17 mouse cellular contexts compared by ENCODE assay signal in genomic region chr7:100876293-100876692, GRCm38 (mm10). TPM values are rescaled to one million over a fixed set of nuclear protein-coding genes. Genes with fewer than 3 reads are reported as not detected.
DNase-seq lines count a peak whose midpoint lies in the region; ATAC-seq and TF ChIP-seq lines count a peak whose summit lies in the region.
"Had no signal": no experiment of that assay in that cellular context is flagged by ENCODE, and none has a peak within 500 bp of the region (broad histone marks: within the 10 kb centered on the region; RNA-seq: fewer than 3 reads in every experiment).

No protein-coding gene starts in this region.

- no peak overlapping the region for H3K9ac ChIP-seq in forebrain, embryonic 14.5 days (ENCODE audit: low read length)
- H3K9ac ChIP-seq in heart, postnatal 0 days (replicated peaks; ENCODE audit: low read depth, low read length), result no peak overlapping the region
- H3K9ac ChIP-seq in lung, postnatal 0 days (replicated peaks; ENCODE audit: low read depth), result no peak overlapping the region
- no peak overlapping the region for H3K9ac ChIP-seq in stomach, embryonic 15.5 days
- H3K9ac ChIP-seq: embryonic facial prominence, embryonic 15.5 days; forebrain, postnatal 0 days; liver, embryonic 15.5 days; midbrain, embryonic 13.5 days had no signal

- H3K27me3 ChIP-seq in forebrain, embryonic 10.5 days (ENCODE audit: poor library complexity, severe bottlenecking), result no peaks in the 10 kb centered on the region
- H3K27me3 ChIP-seq in forebrain, embryonic 14.5 days (replicated peaks; ENCODE audit: control insufficient read depth, insufficient read depth, low read length), result no peaks in the 10 kb centered on the region
- no peaks in the 10 kb centered on the region for H3K27me3 ChIP-seq in heart, postnatal 0 days (ENCODE audit: control insufficient read depth, insufficient read depth, low read length)
- no peaks in the 10 kb centered on the region for H3K27me3 ChIP-seq in lung, postnatal 0 days (replicated peaks; ENCODE audit: insufficient read depth, low read length)
- no peaks in the 10 kb centered on the region for H3K27me3 ChIP-seq in stomach, embryonic 15.5 days (replicated peaks)
- H3K27me3 ChIP-seq: embryonic facial prominence, embryonic 15.5 days; liver, embryonic 15.5 days; midbrain, embryonic 13.5 days had no signal

- peaks cover 9% of the 10 kb centered on the region for H3K4me1 ChIP-seq in forebrain, embryonic 10.5 days
- no peaks in the 10 kb centered on the region for H3K4me1 ChIP-seq in forebrain, embryonic 14.5 days (ENCODE audit: control insufficient read depth, insufficient read depth, low read length)
- peaks cover 5% of the 10 kb centered on the region; the same call in 1 of the 2 replicates for H3K4me1 ChIP-seq in heart, postnatal 0 days (ENCODE audit: control insufficient read depth, insufficient read depth)
- H3K4me1 ChIP-seq in lung, postnatal 0 days (ENCODE audit: insufficient read depth, low read depth, low read length), result no peaks in the 10 kb centered on the region
- H3K4me1 ChIP-seq in stomach, embryonic 15.5 days, result 0 out of 2 replicates have a peak, but pooled peaks cover 3% of the 10 kb centered on the region

- no peak for TF ChIP-seq CTCF in heart, postnatal 0 days (IDR thresholded peaks at IDR 0.05; ENCODE audit: low read depth)
- no peak for TF ChIP-seq CTCF in lung, postnatal 0 days (IDR thresholded peaks at IDR 0.05)

- 95% methylated on average over 13 of the region's 13 CpGs for WGBS in forebrain, embryonic 10.5 days
- 89% methylated on average over 13 of the region's 13 CpGs for WGBS in forebrain, embryonic 14.5 days
- 65% methylated on average over 13 of the region's 13 CpGs for WGBS in heart, postnatal 0 days
- WGBS in lung, postnatal 0 days, result 65% methylated on average over 13 of the region's 13 CpGs
- WGBS in stomach, embryonic 15.5 days, result 86% methylated on average over 13 of the region's 13 CpGs

- peak overlapping the region; percentile 13; the same call in 1 of the 2 replicates for H3K27ac ChIP-seq in forebrain, embryonic 10.5 days
- no peak overlapping the region for H3K27ac ChIP-seq in forebrain, embryonic 14.5 days (ENCODE audit: low read depth, low read length)
- H3K27ac ChIP-seq in heart, postnatal 0 days (ENCODE audit: low read depth), result peak overlapping the region; percentile 69
- 0 out of 2 replicates have a peak overlapping the region, but pooled peaks have one; percentile 6 for H3K27ac ChIP-seq in lung, postnatal 0 days (ENCODE audit: low read length)
- H3K27ac ChIP-seq in stomach, embryonic 15.5 days, result peak overlapping the region; percentile 37
- H3K27ac ChIP-seq: left cerebral cortex, adult 2 months; midbrain, embryonic 13.5 days had no signal

- no peak for TF ChIP-seq EP300 in heart, postnatal 0 days (IDR thresholded peaks at IDR 0.05; ENCODE audit: low read depth)
- no peak for TF ChIP-seq EP300 in lung, postnatal 0 days (IDR thresholded peaks at IDR 0.05)

- no peak for ATAC-seq in forebrain, embryonic 14.5 days
- ATAC-seq in heart, postnatal 0 days (ENCODE audit: insufficient read depth, low read depth), result no peak
- ATAC-seq in lung, postnatal 0 days, result no peak
- ATAC-seq in stomach, embryonic 15.5 days (ENCODE audit: insufficient read depth, low FRiP score, low read depth), result no peak
- ATAC-seq: forebrain, postnatal 0 days; hindbrain, embryonic 16.5 days; midbrain, embryonic 13.5 days had no signal

- no peaks in the 10 kb centered on the region for H3K9me3 ChIP-seq in forebrain, embryonic 10.5 days
- H3K9me3 ChIP-seq in forebrain, embryonic 14.5 days (replicated peaks; ENCODE audit: control insufficient read depth, low read length), result no peaks in the 10 kb centered on the region
- H3K9me3 ChIP-seq in heart, postnatal 0 days (replicated peaks; ENCODE audit: control insufficient read depth, low read length), result no peaks in the 10 kb centered on the region
- no peaks in the 10 kb centered on the region for H3K9me3 ChIP-seq in lung, postnatal 0 days (ENCODE audit: low read length)
- no peaks in the 10 kb centered on the region for H3K9me3 ChIP-seq in stomach, embryonic 15.5 days
- H3K9me3 ChIP-seq: embryonic facial prominence, embryonic 15.5 days; liver, embryonic 15.5 days; midbrain, embryonic 13.5 days had no signal

- intact Hi-C loops in heart, postnatal 36 days (cut with DNase I), result no loop called here

- no peak overlapping the region for H3K4me3 ChIP-seq in forebrain, embryonic 10.5 days
- no peak overlapping the region for H3K4me3 ChIP-seq in forebrain, embryonic 14.5 days (ENCODE audit: low read depth, low read length)
- H3K4me3 ChIP-seq in heart, postnatal 0 days (ENCODE audit: low read depth, low read length), result no peak overlapping the region
- H3K4me3 ChIP-seq in lung, postnatal 0 days (ENCODE audit: low read depth, low read length), result no peak overlapping the region
- H3K4me3 ChIP-seq in stomach, embryonic 15.5 days (replicated peaks), result no peak overlapping the region
- H3K4me3 ChIP-seq: embryonic facial prominence, embryonic 15.5 days; left cerebral cortex, adult 2 months; liver, embryonic 15.5 days; midbrain, embryonic 13.5 days had no signal

- no peak for DNase-seq in forebrain, embryonic 10.5 days (ENCODE audit: extremely low spot score, low spot score)
- DNase-seq in forebrain, embryonic 14.5 days (ENCODE audit: low spot score), result no peak
- no peak for DNase-seq in heart, postnatal 0 days (ENCODE audit: low spot score)
- no peak for DNase-seq in heart, postnatal 36 days
- DNase-seq in lung, postnatal 0 days (ENCODE audit: low spot score), result no peak
- DNase-seq in lung, adult 18-20 months, result no peak
- no peak for DNase-seq in cerebellum, adult 8-10 months
- DNase-seq: adrenal gland, postnatal 25 days; cerebellum, postnatal 36 days; forebrain, postnatal 0 days; gastrocnemius, postnatal 14 days had no signal

- H3K4me2 ChIP-seq in forebrain, embryonic 14.5 days (ENCODE audit: low read length), result no peak overlapping the region
- no peak overlapping the region for H3K4me2 ChIP-seq in heart, postnatal 0 days (ENCODE audit: low read depth, low read length)
- H3K4me2 ChIP-seq in lung, postnatal 0 days (replicated peaks; ENCODE audit: low read depth, low read length), result no peak overlapping the region
- H3K4me2 ChIP-seq in stomach, embryonic 15.5 days, result no peak overlapping the region
- H3K4me2 ChIP-seq: embryonic facial prominence, embryonic 15.5 days; liver, embryonic 15.5 days; midbrain, embryonic 13.5 days had no signal

- H3K36me3 ChIP-seq in forebrain, embryonic 10.5 days (replicated peaks), result peaks cover 100% of the 10 kb centered on the region
- H3K36me3 ChIP-seq in forebrain, embryonic 14.5 days (ENCODE audit: control insufficient read depth, insufficient read depth, low read length), result peaks cover 72% of the 10 kb centered on the region
- H3K36me3 ChIP-seq in heart, postnatal 0 days (replicated peaks; ENCODE audit: control insufficient read depth, insufficient read depth, low read length), result peaks cover 69% of the 10 kb centered on the region
- peaks cover 58% of the 10 kb centered on the region for H3K36me3 ChIP-seq in lung, postnatal 0 days (ENCODE audit: insufficient read depth, low read length)
- peaks cover 75% of the 10 kb centered on the region for H3K36me3 ChIP-seq in stomach, embryonic 15.5 days
- H3K36me3 ChIP-seq: liver, embryonic 15.5 days had no signal

RNA-seq across cellular contexts. Expression of gene Relt, which starts 13.0 kb away (rescaled TPM):
- polyA plus RNA-seq in forebrain, embryonic 10.5 days (2016; fragmentation: Nextera tagmentation; extraction: Ambion mirVana), result 5.0 and 5.7 TPM in 2 replicates
- 2.6 TPM in 2 replicates for polyA plus RNA-seq in forebrain, embryonic 14.5 days (2014; fragmentation: Nextera tagmentation; extraction: Ambion mirVana)
- 5.1 and 5.9 TPM in 2 replicates for total RNA-seq in heart, postnatal 0 days (2014; rRNA removed; ENCODE audit: low replicate concordance)
- 1.8 and 2.3 TPM in 2 replicates for polyA plus RNA-seq in heart, postnatal 0 days (2015; fragmentation: Nextera tagmentation; extraction: Ambion mirVana)
- total RNA-seq in heart, postnatal 36 days (2021), result 1 to 10 TPM; 2.1 to 3.1 TPM
- polyA plus RNA-seq in lung, postnatal 0 days (2015; fragmentation: Nextera tagmentation; extraction: Ambion mirVana), result 2.8 and 3.8 TPM in 2 replicates
- 3.2 and 4.1 TPM in 2 replicates for polyA plus RNA-seq in stomach, embryonic 15.5 days (2015; fragmentation: Nextera tagmentation; extraction: Ambion mirVana)

RNA-seq across cellular contexts. Expression of gene Arhgef17, which starts 55.6 kb away (rescaled TPM):
- polyA plus RNA-seq in forebrain, embryonic 10.5 days (2016; fragmentation: Nextera tagmentation; extraction: Ambion mirVana), result 6.5 TPM in 2 replicates
- polyA plus RNA-seq in forebrain, embryonic 14.5 days (2014; fragmentation: Nextera tagmentation; extraction: Ambion mirVana), result 8.0 and 8.8 TPM in 2 replicates
- total RNA-seq in heart, postnatal 0 days (2014; rRNA removed; ENCODE audit: low replicate concordance), result 28.4 and 42.3 TPM in 2 replicates
- 2.6 and 2.8 TPM in 2 replicates for polyA plus RNA-seq in heart, postnatal 0 days (2015; fragmentation: Nextera tagmentation; extraction: Ambion mirVana)
- total RNA-seq in heart, postnatal 36 days (2021), result 10 to 100 TPM; 24.3 to 29.9 TPM
- 5.8 and 7.0 TPM in 2 replicates for polyA plus RNA-seq in lung, postnatal 0 days (2015; fragmentation: Nextera tagmentation; extraction: Ambion mirVana)
- 6.2 and 7.9 TPM in 2 replicates for polyA plus RNA-seq in stomach, embryonic 15.5 days (2015; fragmentation: Nextera tagmentation; extraction: Ambion mirVana)
